30 mouse cellular contexts compared by ENCODE assay signal in the genomic region with DNA sequence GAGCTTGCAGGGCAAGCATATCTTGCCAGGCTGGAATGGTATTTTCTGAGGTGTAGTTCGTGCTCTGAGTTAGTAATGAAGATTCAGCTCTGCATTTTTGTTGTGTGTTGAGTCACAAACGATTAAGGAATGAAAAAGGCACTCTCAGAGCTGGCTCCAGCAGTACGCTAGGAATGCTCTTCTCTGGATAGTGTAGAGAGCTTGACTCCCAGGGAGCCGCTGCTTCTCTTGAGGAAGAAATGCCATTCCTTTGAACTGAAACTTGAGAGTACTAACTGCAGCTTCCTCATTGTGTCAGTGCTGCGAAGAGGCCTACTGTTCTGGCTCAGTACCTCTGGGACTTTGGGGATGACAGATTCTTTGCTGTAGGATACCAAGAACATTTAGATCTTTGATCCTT. TPM values are rescaled to one million over a fixed set of nuclear protein-coding genes. Genes with fewer than 3 reads are reported as not detected.
DNase-seq lines count a peak whose midpoint lies in the region; ATAC-seq and TF ChIP-seq lines count a peak whose summit lies in the region.
"Had no signal": no experiment of that assay in that cellular context is flagged by ENCODE, and none has a peak within 500 bp of the region (broad histone marks: within the 10 kb centered on the region; RNA-seq: fewer than 3 reads in every experiment).

No protein-coding gene starts in this region.

- H3K9me3 ChIP-seq in kidney, embryonic 15.5 days (replicated peaks), result 0 out of 2 replicates have a peak, but pooled peaks cover 3% of the 10 kb centered on the region
- H3K9me3 ChIP-seq in lung, postnatal 0 days (ENCODE audit: low read length), result no peaks in the 10 kb centered on the region
- H3K9me3 ChIP-seq: G1E; heart, embryonic 12.5 days; heart, embryonic 15.5 days; hindbrain, embryonic 10.5 days; hindbrain, embryonic 13.5 days; intestine, embryonic 15.5 days had no signal

- peak overlapping the region; percentile 13; the same call in 1 of the 2 replicates for H3K27ac ChIP-seq in kidney, adult 2 months (ENCODE audit: insufficient read depth, low read depth, low read length)
- no peak overlapping the region for H3K27ac ChIP-seq in kidney, embryonic 15.5 days
- no peak overlapping the region for H3K27ac ChIP-seq in lung, postnatal 0 days (ENCODE audit: low read length)
- H3K27ac ChIP-seq in embryonic fibroblast, embryonic 13.5 days (ENCODE audit: insufficient read depth, low read length), result peak overlapping the region; percentile 92
- H3K27ac ChIP-seq: heart, embryonic 15.5 days; hindbrain, embryonic 10.5 days; hindbrain, embryonic 13.5 days; intestine, embryonic 15.5 days had no signal

- no peak for ATAC-seq in kidney, embryonic 15.5 days (replicated peaks; ENCODE audit: low FRiP score)
- ATAC-seq in lung, postnatal 0 days, result peak; percentile 67
- ATAC-seq: activated CD4-positive, CD25-positive, alpha-beta regulatory T cell, adult 4 months; forebrain, embryonic 14.5 days; forebrain, postnatal 0 days; hindbrain, embryonic 16.5 days; intestine, embryonic 15.5 days had no signal

- H3K4me3 ChIP-seq in kidney, adult 2 months (ENCODE audit: insufficient read depth, low read depth, low read length), result no peak overlapping the region
- no peak overlapping the region for H3K4me3 ChIP-seq in kidney, embryonic 15.5 days (replicated peaks)
- H3K4me3 ChIP-seq in lung, postnatal 0 days (ENCODE audit: low read depth, low read length), result no peak overlapping the region
- no peak overlapping the region for H3K4me3 ChIP-seq in embryonic fibroblast, embryonic 13.5 days (ENCODE audit: insufficient read depth, low read length)
- H3K4me3 ChIP-seq: heart, embryonic 12.5 days; heart, embryonic 15.5 days; hindbrain, embryonic 10.5 days; hindbrain, embryonic 13.5 days; intestine, embryonic 15.5 days had no signal

- H3K4me1 ChIP-seq in kidney, adult 2 months (ENCODE audit: control insufficient read depth, insufficient read depth, low read length), result peaks cover 4% of the 10 kb centered on the region; the same call in 1 of the 2 replicates
- H3K4me1 ChIP-seq in kidney, embryonic 15.5 days, result 0 out of 2 replicates have a peak, but pooled peaks cover 3% of the 10 kb centered on the region
- no peaks in the 10 kb centered on the region for H3K4me1 ChIP-seq in lung, postnatal 0 days (ENCODE audit: insufficient read depth, low read depth, low read length)
- peaks cover 6% of the 10 kb centered on the region; the same call in 1 of the 2 replicates for H3K4me1 ChIP-seq in embryonic fibroblast, embryonic 13.5 days (ENCODE audit: control insufficient read depth, insufficient read depth, low read length)
- H3K4me1 ChIP-seq: heart, embryonic 12.5 days; heart, embryonic 15.5 days; hindbrain, embryonic 13.5 days; intestine, embryonic 15.5 days had no signal

- no peak overlapping the region for H3K9ac ChIP-seq in kidney, embryonic 15.5 days
- H3K9ac ChIP-seq in lung, postnatal 0 days (replicated peaks; ENCODE audit: low read depth), result no peak overlapping the region
- H3K9ac ChIP-seq: forebrain, postnatal 0 days; heart, embryonic 12.5 days; heart, embryonic 15.5 days; hindbrain, embryonic 13.5 days; intestine, embryonic 15.5 days had no signal

- TF ChIP-seq CTCF in kidney, adult 2 months (conservative IDR thresholded peaks at IDR 0.05; ENCODE audit: insufficient read depth, insufficient read length, low read depth, low read length), result no peak
- TF ChIP-seq CTCF in lung, postnatal 0 days (IDR thresholded peaks at IDR 0.05), result no peak
- TF ChIP-seq CTCF in embryonic fibroblast, embryonic 13.5 days (IDR thresholded peaks at IDR 0.05; ENCODE audit: borderline replicate concordance, insufficient read depth, low read length), result no peak

- no peaks in the 10 kb centered on the region for H3K27me3 ChIP-seq in kidney, adult 2 months (replicated peaks; ENCODE audit: control insufficient read depth, insufficient read depth, low read length)
- no peaks in the 10 kb centered on the region for H3K27me3 ChIP-seq in kidney, embryonic 15.5 days
- H3K27me3 ChIP-seq in lung, postnatal 0 days (replicated peaks; ENCODE audit: insufficient read depth, low read length), result no peaks in the 10 kb centered on the region
- H3K27me3 ChIP-seq: CH12.LX; heart, embryonic 12.5 days; heart, embryonic 15.5 days; hindbrain, embryonic 13.5 days; intestine, embryonic 15.5 days had no signal

- TF ChIP-seq POLR2A in kidney, adult 2 months (IDR thresholded peaks at IDR 0.05; ENCODE audit: low read depth, low read length), result no peak
- no peak for TF ChIP-seq POLR2A in embryonic fibroblast, embryonic 13.5 days (IDR thresholded peaks at IDR 0.05; ENCODE audit: low read depth, low read length)

- peak; percentile 9 for DNase-seq in kidney, adult 2 months
- peak; percentile 14 for DNase-seq in lung, postnatal 0 days (ENCODE audit: low spot score)
- no peak for DNase-seq in lung, adult 18-20 months
- DNase-seq in heart, adult 8-10 months (ENCODE audit: low spot score), result no peak
- DNase-seq: adrenal gland, adult 8-10 months; adrenal gland, postnatal 25 days; B cell, adult 2 months; cerebellum, adult 11-12 months; cerebellum, adult 8-10 months; cerebellum, postnatal 10 days; cerebellum, postnatal 36 days; forebrain, postnatal 0 days; gastrocnemius, postnatal 36 days; heart, adult 11 months; heart, postnatal 10 days; heart, postnatal 36 days had no signal

- no peaks in the 10 kb centered on the region for H3K36me3 ChIP-seq in kidney, adult 2 months (ENCODE audit: control insufficient read depth, insufficient read depth, low read length)
- H3K36me3 ChIP-seq in kidney, embryonic 15.5 days, result no peaks in the 10 kb centered on the region
- H3K36me3 ChIP-seq in lung, postnatal 0 days (ENCODE audit: insufficient read depth, low read length), result no peaks in the 10 kb centered on the region
- H3K36me3 ChIP-seq: G1E; heart, embryonic 12.5 days; heart, embryonic 15.5 days; hindbrain, embryonic 10.5 days; hindbrain, embryonic 13.5 days; intestine, embryonic 15.5 days had no signal

- H3K4me2 ChIP-seq in kidney, embryonic 15.5 days, result no peak overlapping the region
- H3K4me2 ChIP-seq in lung, postnatal 0 days (replicated peaks; ENCODE audit: low read depth, low read length), result no peak overlapping the region
- H3K4me2 ChIP-seq: heart, embryonic 12.5 days; heart, embryonic 15.5 days; hindbrain, embryonic 13.5 days; intestine, embryonic 15.5 days had no signal

- WGBS in kidney, adult 2 months, result 53% methylated on average over 5 of the region's 5 CpGs
- 58% methylated on average over 5 of the region's 5 CpGs for WGBS in kidney, embryonic 15.5 days
- WGBS in lung, postnatal 0 days, result 56% methylated on average over 5 of the region's 5 CpGs

- TF ChIP-seq EP300 in lung, postnatal 0 days (IDR thresholded peaks at IDR 0.05), result peak; percentile 37; the same call in 1 of the 2 replicates

RNA-seq across cellular contexts. Expression of a gene that starts 5.1 kb away (rescaled TPM):
- polyA plus RNA-seq in kidney, adult 2 months (2012; rRNA removed), result 0.06 and 0.07 TPM in 2 replicates
- not detected in 2 replicates for polyA plus RNA-seq in kidney, embryonic 15.5 days (2015; fragmentation: Nextera tagmentation; extraction: Ambion mirVana)
- not detected in 2 replicates for polyA plus RNA-seq in lung, postnatal 0 days (2015; fragmentation: Nextera tagmentation; extraction: Ambion mirVana)
- not detected in 2 replicates for polyA plus RNA-seq in embryonic fibroblast, embryonic 13.5 days (2011; ENCODE audit: insufficient read length, low read depth, missing spikeins)
- total RNA-seq in heart, adult 8-10 months (2022), result not detected
- total RNA-seq: adrenal gland, adult 8-10 months; adrenal gland, postnatal 25 days; CH12.LX; gastrocnemius, adult 8-10 months; gastrocnemius, postnatal 36 days; heart, postnatal 10 days; heart, postnatal 36 days had no signal
- polyA plus RNA-seq: activated CD4-positive, CD25-positive, alpha-beta regulatory T cell, adult 4 months; embryonic facial prominence, embryonic 11.5 days; G1E; heart, embryonic 12.5 days; heart, embryonic 15.5 days; hindbrain, embryonic 10.5 days; intestine, embryonic 15.5 days had no signal

Comparison
In these comparisons a context has a peak if more than half of its experiments do, and no peak if none do; other contexts are left out.
1. DNase-seq: peak in kidney, adult 2 months (single experiment) and lung, postnatal 0 days (single experiment); none in lung, adult 18-20 months (0 of 2) and heart, adult 8-10 months (single experiment).
2. H3K27ac ChIP-seq: peak in kidney, adult 2 months (single experiment) and embryonic fibroblast, embryonic 13.5 days (single experiment); none in kidney, embryonic 15.5 days (single experiment) and lung, postnatal 0 days (single experiment).